Mouse (Mus musculus) monocyte, adult 5-6 weeks (primary cell): ENCODE results near the gene Fgfr1op2. TPM values are rescaled to one million over a fixed set of nuclear protein-coding genes. Genes with fewer than 3 reads are reported as not detected.
"Not testable (repeated sequence)": the region's sequence is repeated elsewhere in the genome, so short reads cannot be mapped to it uniquely, and the experiment has no call there.

Experiments
- ATAC-seq: fragments of 153-309, 156-312 bp; replicated peaks from 2 replicates; pipeline ENCODE4 v1.8.0; 2017; ENCODE audit warnings: mild to moderate bottlenecking; ENCODE audit not compliant: low TSS enrichment, insufficient number of reproducible peaks, severe bottlenecking, poor library complexity, low FRiP score
- total RNA-seq: library from RNA; stranded (forward); fragments of 200-1000, 200-491, 200-594 nt; gene quantifications from 3 replicates; pipeline ENCODE4 v1.2.3, GENCODE M21; 2017

Fgfr1op2 gene
- 234 to 259 TPM (median 240 TPM) in 3 replicates for total RNA-seq

GRCm38 (mm10) chr6:146576903-146577302, at the start of gene Fgfr1op2:
Gene Fgfr1op2 (plus strand): TSS chr6:146577203.
- ATAC-seq: no peak

DNA sequence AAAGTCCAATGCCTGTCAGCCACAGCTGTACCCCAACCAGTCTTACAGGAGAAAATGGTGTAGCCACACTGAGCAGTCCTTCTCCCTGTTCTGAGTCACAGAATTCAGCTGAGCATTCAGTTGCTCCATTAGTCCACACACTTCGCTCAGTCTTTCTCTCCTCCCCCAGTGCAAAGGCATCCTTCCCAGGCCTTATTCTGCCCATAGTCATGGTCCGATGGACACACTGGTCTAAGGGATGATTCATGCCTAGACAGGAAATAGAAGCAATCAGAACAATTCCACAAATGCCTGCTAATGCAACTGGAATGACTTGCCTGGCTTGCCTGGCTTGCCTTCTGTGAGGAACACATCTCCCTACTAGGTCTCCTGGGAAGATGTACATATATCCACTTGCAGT, 49.5 kb upstream of the Fgfr1op2 start:
- ATAC-seq: no peak

DNA sequence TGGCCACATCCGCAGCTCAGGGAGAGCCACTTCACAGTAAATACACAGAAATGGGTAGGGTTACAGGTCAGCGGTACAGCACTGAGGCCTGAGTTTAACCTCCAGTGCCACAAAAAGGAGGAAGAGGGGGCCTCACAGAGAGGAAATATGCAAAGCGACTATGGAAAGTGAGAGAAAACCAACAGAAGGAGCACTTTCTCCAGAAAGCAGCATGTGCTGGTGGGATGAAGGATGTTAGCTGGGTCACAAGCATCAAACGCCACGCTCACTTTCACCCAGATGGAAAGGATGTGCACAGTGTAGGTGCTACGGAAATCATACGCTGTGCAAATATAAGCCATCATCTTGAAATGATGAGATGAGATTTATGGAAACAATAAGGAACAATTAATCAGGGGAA, 46.6 kb upstream of the Fgfr1op2 start:
- no peak for ATAC-seq

DNA sequence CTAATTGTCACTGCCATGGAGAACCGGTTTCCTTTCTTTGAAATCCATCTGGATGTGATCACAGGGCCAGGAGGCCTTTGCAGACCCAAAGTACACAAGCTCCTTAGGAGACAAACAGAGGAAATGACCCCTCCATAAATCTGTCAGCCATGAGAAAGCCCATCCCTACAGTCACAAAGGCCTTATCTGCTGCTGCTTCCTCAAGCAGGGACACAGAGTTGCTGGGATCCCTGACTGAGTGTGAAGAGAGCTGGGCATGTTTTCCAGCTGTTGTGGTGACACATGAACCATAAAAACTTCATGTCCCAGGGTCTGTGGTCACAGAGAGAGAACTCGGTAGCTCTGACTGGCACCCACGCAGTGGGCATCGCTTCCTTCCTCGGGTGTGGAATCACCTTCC, 46.2 kb upstream of the Fgfr1op2 start:
- no peak for ATAC-seq

DNA sequence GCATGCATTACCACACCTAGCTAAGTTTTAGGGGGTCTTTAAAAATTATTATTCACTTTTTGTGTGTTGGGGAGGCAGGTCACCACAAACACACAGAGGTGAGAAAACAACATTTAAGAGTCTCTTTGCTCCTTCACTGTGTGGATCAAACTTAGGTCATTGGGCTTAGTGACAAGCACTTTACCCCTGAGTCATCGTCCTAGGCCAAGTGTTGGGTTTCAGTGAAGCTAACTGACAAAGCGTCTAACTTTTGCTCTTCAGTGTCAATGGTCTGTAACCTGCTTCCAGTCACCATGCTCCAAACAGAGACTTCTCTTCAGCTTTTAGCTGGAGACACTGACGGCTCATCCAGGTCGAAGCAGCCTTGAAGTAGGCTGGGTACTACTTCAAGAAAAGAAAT, 43.9 kb upstream of the Fgfr1op2 start:
- no peak for ATAC-seq

DNA sequence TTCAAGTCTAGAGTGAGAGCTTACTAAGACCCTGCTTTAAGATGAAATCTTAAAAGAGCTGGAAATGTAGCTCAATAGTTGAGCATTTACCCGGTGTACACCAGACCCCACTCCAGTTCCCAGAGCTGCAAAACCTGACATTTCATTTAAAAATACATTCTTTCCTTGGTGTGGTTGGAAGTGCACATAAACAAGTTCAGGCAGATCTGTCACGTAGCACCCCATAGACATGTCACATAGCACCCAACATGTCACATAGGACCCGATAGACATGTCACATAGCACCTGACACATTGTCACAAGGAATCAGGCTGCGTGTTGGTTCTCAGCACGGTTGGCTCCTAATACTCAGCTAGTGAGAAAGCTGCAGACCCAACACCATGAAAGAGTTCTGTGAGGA, 41.5 kb upstream of the Fgfr1op2 start:
- ATAC-seq: no peak

- no peak for ATAC-seq
These were observed 39.9 kb upstream of the Fgfr1op2 start for GRCm38 (mm10) chr6:146537111-146537510.

DNA sequence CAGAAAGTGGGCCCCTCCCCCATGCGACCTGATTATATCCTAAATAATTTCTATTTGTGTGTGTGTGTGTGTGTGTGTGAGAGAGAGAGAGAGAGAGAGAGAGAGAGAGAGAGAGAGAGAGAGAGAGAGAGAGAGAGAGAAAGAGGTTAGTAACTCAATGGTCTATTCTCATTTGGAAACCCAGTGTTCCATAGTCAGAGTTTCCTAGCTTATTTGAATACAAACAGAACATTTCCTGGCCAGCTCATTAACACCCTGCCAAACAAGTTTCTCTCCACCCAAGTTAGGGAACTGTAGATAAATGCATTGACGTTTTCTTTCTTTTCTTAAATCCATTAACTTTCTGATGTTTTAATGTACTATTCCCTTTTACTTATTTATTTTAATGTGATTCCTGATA, 38.9 kb upstream of the Fgfr1op2 start:
- no peak for ATAC-seq

GRCm38 (mm10) chr6:146538661-146539060, 38.3 kb upstream of the Fgfr1op2 start:
- no peak for ATAC-seq

- ATAC-seq: no peak
These were observed 36.6 kb upstream of the Fgfr1op2 start for GRCm38 (mm10) chr6:146540386-146540785.

DNA sequence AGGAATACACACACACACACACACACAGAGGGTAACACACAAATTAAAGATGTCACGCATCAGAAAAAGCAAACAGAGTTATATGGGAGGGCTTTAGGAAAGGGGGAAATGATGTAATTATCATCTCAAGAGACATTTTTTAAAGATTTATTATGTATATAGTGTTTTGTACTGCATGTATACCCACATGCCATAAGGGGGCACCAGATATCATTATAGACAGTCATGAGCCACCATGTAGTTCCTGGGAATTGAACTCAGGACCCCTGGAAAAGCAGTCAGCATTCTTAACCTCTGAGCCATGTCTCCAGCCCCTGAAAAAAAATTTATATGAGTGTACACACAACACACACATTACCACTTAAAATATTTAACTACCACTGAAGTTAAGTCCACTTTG, 32.4 kb upstream of the Fgfr1op2 start:
- no peak for ATAC-seq

DNA sequence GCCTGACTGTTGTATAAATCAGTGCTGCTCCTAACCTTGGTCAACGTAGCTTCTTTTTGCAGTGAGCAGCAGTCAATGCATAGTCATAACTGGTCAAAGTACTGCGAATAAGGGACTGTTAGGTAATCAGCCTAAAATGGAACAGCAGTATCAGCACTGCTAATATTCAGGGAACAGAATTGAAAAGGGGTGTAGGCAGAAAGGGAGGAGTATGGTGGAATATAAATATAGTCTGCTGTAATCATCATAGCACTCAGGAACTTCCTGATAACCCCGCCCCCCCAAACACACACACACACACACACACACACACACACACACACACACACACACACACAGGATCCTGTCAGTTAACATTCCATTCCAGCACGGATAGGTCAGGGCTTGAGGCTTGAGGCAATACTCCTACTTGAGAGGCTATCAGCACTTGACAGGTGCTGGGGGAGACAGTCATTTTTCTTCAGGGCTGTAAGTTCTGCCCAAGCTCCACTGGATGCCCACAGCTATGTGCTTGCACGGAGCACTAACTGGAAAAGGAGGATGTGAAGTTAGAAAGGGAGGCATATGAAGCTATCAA, 31.6 kb upstream of the Fgfr1op2 start:
- no peak for ATAC-seq

GRCm38 (mm10) chr6:146550421-146550820, 26.6 kb upstream of the Fgfr1op2 start:
- no peak for ATAC-seq

DNA sequence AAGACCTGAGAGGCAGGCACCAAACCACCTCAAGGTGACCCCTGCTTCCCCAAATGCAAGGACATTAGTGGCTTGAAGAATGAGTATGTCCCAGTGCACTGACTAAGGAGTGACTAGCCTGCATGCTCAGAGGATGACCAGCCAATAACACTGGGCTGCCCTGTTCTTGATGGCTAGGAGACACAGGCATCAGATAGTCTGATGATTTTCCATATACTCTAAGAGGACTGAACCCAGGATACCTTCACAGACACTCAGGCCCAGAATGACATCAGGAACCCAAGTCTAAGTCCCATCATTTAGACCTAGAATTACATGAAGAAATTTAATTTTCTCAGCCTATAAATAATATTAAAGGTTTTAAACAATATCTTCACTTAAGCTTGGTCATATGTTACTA, 25.7 kb upstream of the Fgfr1op2 start:
- no peak for ATAC-seq

DNA sequence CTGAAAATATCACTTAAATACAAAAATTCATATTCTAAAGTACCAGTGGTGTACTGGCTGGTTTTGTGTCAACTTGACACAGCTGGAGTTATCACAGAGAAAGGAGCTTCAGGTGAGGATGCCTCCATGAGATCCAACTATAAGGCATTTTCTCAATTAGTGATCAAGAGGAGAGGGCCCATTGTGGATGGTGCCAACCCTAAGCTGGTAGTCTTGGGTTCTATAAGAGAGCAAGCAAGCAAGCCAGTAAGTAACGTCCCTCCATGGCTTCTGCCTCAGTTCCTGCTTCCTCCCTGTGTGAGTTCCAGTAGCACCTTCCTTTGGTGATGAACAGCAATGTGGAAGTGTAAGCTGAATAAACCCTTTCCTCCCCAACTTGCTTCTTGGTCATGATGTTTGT, 14.5 kb upstream of the Fgfr1op2 start:
- not testable (repeated sequence) for ATAC-seq

DNA sequence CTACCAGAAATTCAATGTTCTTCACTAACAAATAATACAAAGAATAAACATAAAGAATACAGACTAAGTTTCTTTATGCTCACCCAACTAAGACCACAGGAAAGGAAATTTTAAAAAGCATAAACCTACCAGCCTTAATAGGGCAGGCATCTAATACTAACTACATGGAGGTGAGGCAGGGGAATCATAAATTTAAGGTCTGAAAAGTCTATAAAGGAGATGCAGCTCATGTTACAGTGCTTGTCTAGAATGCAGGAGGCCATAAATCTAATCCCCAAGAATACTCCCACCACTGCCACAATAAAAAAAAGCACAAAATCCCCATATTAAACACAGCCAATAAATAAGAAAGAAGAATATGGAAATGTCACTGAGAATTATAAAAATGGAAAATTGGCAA, 4.9 kb upstream of the Fgfr1op2 start:
- ATAC-seq: no peak

- peak; percentile 94 for ATAC-seq
These were observed 507 bp downstream of the Fgfr1op2 start, which contains the start of gene Ints13 for GRCm38 (mm10) chr6:146577310-146578109. Gene Ints13 (minus strand): TSS chr6:146577835.

DNA sequence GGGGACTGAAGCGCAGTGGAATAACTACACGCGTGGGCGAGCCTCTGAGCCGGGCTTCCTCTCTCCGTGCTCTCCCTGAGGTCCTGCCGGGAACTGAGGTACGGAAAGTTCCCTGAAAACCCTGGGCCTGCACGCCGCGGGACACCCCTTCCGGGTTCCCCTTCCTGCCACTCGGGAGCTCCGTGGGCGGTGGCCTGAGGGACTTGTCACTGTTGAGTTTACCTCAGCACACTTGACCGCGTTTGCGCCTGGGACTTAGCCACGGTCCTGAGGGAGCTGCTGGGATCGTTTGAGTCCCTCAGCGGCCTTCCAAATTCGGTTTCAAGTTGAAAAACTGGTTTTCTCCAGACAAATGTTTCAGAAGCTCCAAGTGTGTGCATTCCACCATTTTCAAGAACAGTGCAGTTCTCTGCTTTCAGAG, 1.1 kb downstream of the Fgfr1op2 start:
- ATAC-seq: peak; percentile 33

DNA sequence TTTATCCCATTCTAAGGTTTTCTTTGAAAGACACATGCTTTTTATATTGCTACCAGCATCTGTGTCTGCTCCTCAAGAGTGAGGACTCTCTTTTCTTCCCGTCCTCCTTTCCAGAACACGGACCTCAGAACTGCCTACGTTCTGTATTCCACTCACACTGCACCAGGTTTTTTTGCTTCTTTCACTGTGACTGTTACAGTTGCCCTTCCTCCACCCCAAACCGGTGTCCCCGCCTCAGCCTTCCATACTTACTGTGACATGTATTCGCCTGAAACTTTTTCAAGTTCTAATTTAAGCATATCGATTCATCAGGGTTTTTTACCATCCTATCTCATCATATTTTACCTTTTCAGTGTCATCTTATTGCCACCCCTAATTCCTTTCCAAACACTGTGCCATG, 1.6 kb downstream of the Fgfr1op2 start:
- ATAC-seq: no peak

GRCm38 (mm10) chr6:146580381-146580926, 3.5 kb downstream of the Fgfr1op2 start:
- ATAC-seq: no peak
